Mouse (Mus musculus) right cerebral cortex, postnatal 14 days (tissue): Measurements from ENCODE around the gene Rgs3.
A peak's percentile ranks its signal among the peaks of the same experiment; 100 is the strongest.

Experiments
- DNase-seq: peaks from one replicate; pipeline ENCODE4 v3.0.0; 2022

Gene Rgs3

GRCm38 (mm10) chr4:62661311-62661849 lies 101.7 kb downstream of the Rgs3 start:
- DNase-seq = no peak

GRCm38 (mm10) chr4:62663348-62663747 lies 103.7 kb downstream of the Rgs3 start:
- no peak for DNase-seq

- no peak for DNase-seq
Observed at GRCm38 (mm10) chr4:62665842-62666241, 106.2 kb downstream of the Rgs3 start.

- DNase-seq = no peak
Observed at GRCm38 (mm10) chr4:62668666-62669065, 109.0 kb downstream of the Rgs3 start.

- DNase-seq = no peak
Observed at GRCm38 (mm10) chr4:62669094-62670071, 109.7 kb downstream of the Rgs3 start.

GRCm38 (mm10) chr4:62673531-62674030 lies 113.9 kb downstream of the Rgs3 start:
- no peak for DNase-seq

- DNase-seq = no peak
Observed at GRCm38 (mm10) chr4:62674031-62674995, 114.7 kb downstream of the Rgs3 start.

- DNase-seq = no peak
Observed at GRCm38 (mm10) chr4:62675394-62675793, 115.7 kb downstream of the Rgs3 start.

- DNase-seq = no peak
Observed at GRCm38 (mm10) chr4:62677047-62677737, 117.5 kb downstream of the Rgs3 start.

- DNase-seq = no peak
Observed at GRCm38 (mm10) chr4:62679157-62679556, 119.5 kb downstream of the Rgs3 start.

GRCm38 (mm10) chr4:62681467-62681866 lies 121.8 kb downstream of the Rgs3 start:
- no peak for DNase-seq

- DNase-seq = no peak
Observed at GRCm38 (mm10) chr4:62682371-62682770, 122.7 kb downstream of the Rgs3 start.

- DNase-seq = no peak
Observed at GRCm38 (mm10) chr4:62683148-62683547, 123.5 kb downstream of the Rgs3 start.

- DNase-seq = no peak
Observed at GRCm38 (mm10) chr4:62684351-62684750, 124.7 kb downstream of the Rgs3 start.

- DNase-seq = no peak
Observed at GRCm38 (mm10) chr4:62685268-62685667, 125.6 kb downstream of the Rgs3 start.

- no peak for DNase-seq
Observed at GRCm38 (mm10) chr4:62686769-62687168, 127.1 kb downstream of the Rgs3 start.

GRCm38 (mm10) chr4:62688142-62688541 lies 128.5 kb downstream of the Rgs3 start:
- no peak for DNase-seq

- no peak for DNase-seq
Observed at GRCm38 (mm10) chr4:62690997-62691396, 131.3 kb downstream of the Rgs3 start.

GRCm38 (mm10) chr4:62691625-62692024 lies 132.0 kb downstream of the Rgs3 start:
- DNase-seq = no peak

GRCm38 (mm10) chr4:62693839-62694238 lies 134.2 kb downstream of the Rgs3 start:
- DNase-seq = peak; percentile 60

GRCm38 (mm10) chr4:62694703-62695439 lies 135.2 kb downstream of the Rgs3 start:
- DNase-seq = no peak
